Mouse (Mus musculus) stomach, postnatal 0 days (tissue): ENCODE data around the gene Cox5a. TPM values are rescaled to one million over a fixed set of nuclear protein-coding genes. Genes with fewer than 3 reads are reported as not detected.

Experiments used
- ATAC-seq: fragments of 200-750 bp; cut with Nextera tagmentation; 2 replicates; pipeline ENCODE4 v1.8.0; 2017; ENCODE audit not compliant: low FRiP score, low TSS enrichment
- DNase-seq: peaks from one replicate; pipeline ENCODE4 v3.0.0-alpha.2; 2016; ENCODE audit warnings: low spot score
- H3K27ac ChIP-seq: fragments of 300-500 bp; sonication (generic); replicated peaks from 2 replicates; pipeline ENCODE4 v1.5.1; 2014; ENCODE audit warnings: mild to moderate bottlenecking, control low read depth
- H3K27me3 ChIP-seq: fragments of 300-500 bp; sonication (generic); 2 replicates; pipeline ENCODE4 v1.6.1; 2014; ENCODE audit warnings: low read length; ENCODE audit not compliant: control insufficient read depth, insufficient read depth
- H3K36me3 ChIP-seq: fragments of 300-500 bp; sonication (generic); 2 replicates; pipeline ENCODE4 v1.6.1; 2014; ENCODE audit warnings: low read length, mixed read lengths; ENCODE audit not compliant: control insufficient read depth, insufficient read depth
- H3K4me1 ChIP-seq: fragments of 300-500 bp; sonication (generic); replicated peaks from 2 replicates; pipeline ENCODE4 v1.6.1; 2014; ENCODE audit warnings: antibody characterized with exemption; ENCODE audit not compliant: control insufficient read depth, insufficient read depth
- H3K4me2 ChIP-seq: fragments of 300-500 bp; sonication (generic); replicated peaks from 2 replicates; pipeline ENCODE4 v1.6.1; 2014; ENCODE audit warnings: low read depth, mild to moderate bottlenecking, control low read depth, moderate library complexity
- H3K4me3 ChIP-seq: fragments of 300-500 bp; sonication (generic); 2 replicates; pipeline ENCODE4 v1.5.1; 2014; ENCODE audit warnings: low read depth, low read length, control low read depth
- H3K9ac ChIP-seq: fragments of 300-500 bp; sonication (generic); 2 replicates; pipeline ENCODE4 v1.6.1; 2014; ENCODE audit warnings: mild to moderate bottlenecking, low read length, control low read depth, mixed read lengths
- H3K9me3 ChIP-seq: fragments of 300-500 bp; sonication (generic); 2 replicates; pipeline ENCODE4 v1.6.1; 2016; ENCODE audit warnings: low read length; ENCODE audit not compliant: control insufficient read depth
- CTCF ChIP-seq: IDR thresholded peaks from 2 replicates; pipeline ENCODE4 v1.5.1; 2016; ENCODE audit warnings: antibody characterized with exemption, low read depth, mild to moderate bottlenecking, moderate library complexity
- EP300 ChIP-seq: optimal IDR thresholded peaks from 2 replicates; pipeline ENCODE3; 2016; ENCODE audit warnings: antibody characterized with exemption
- WGBS: fragments of 180-500 bp; shearing (Covaris S2); extraction: QIAGEN DNeasy Blood & Tissue Kit; methylation state at CpG from one replicate; pipeline ENCODE4 v1.1.7; 2014; 5-methylcytosine and 5-hydroxymethylcytosine counted together
- polyA plus RNA-seq: library from polyadenylated mRNA; unstranded; fragments of >200 nt; fragmentation: Nextera tagmentation; extraction: Ambion mirVana; gene quantifications from 2 replicates; pipeline ENCODE4 v1.2.1, GENCODE M21; 2015

Cox5a gene
- polyA plus RNA-seq, 1 experiment from 2014 or later: 1,062 TPM

- Histone ChIP-seq H3K4me2 (peak overlapping the region; percentile 69), H3K36me3 (no peaks in the 10 kb centered on the region), H3K27me3 (no peaks in the 10 kb centered on the region), H3K4me1 (peaks cover 17% of the 10 kb centered on the region), H3K9ac (peak overlapping the region; percentile 23; the same call in 1 of the 2 replicates), H3K27ac (peak overlapping the region; percentile 35; the same call in 1 of the 2 replicates), H3K4me3 (peak overlapping the region; percentile 63), H3K9me3 (no peaks in the 10 kb centered on the region)
- TF ChIP-seq CTCF: no peak
- no peak for TF ChIP-seq EP300
- WGBS: 29% methylated on average over 7 of the region's 7 CpGs
- no peak for ATAC-seq
- no peak for DNase-seq
Measured at GRCm38 (mm10) chr9:57560263-57560662, 39.2 kb downstream of the Cox5a start.

GRCm38 (mm10) chr9:57560861-57561710 is 40.0 kb downstream of the Cox5a start, which contains the start of gene Scamp2:
TSS of gene Scamp2 (plus strand) at chr9:57560943.
- H3K27me3 ChIP-seq: no peaks in the 10 kb centered on the region
- H3K4me2 ChIP-seq: peak within 1 kb of the TSS; percentile 69
- ATAC-seq (peak; percentile 96), DNase-seq (peak; percentile 95)
- H3K27ac ChIP-seq: peak within 1 kb of the TSS; percentile 91
- under 1% methylated on average over 37 of the region's 37 CpGs for WGBS
- H3K4me3 ChIP-seq: peak within 1 kb of the TSS; percentile 63
- no peaks in the 10 kb centered on the region for H3K9me3 ChIP-seq
- H3K36me3 ChIP-seq: no peaks in the 10 kb centered on the region
- peak within 1 kb of the TSS; percentile 77 for H3K9ac ChIP-seq
- H3K4me1 ChIP-seq: peaks cover 17% of the 10 kb centered on the region
- TF ChIP-seq CTCF (peak; percentile 53), EP300 (peak; percentile 43)

GRCm38 (mm10) chr9:57561711-57562099 is 40.6 kb downstream of the Cox5a start:
- H3K27ac ChIP-seq: peak overlapping the region; percentile 91
- no peak for ATAC-seq
- peaks cover 17% of the 10 kb centered on the region for H3K4me1 ChIP-seq
- no peaks in the 10 kb centered on the region for H3K36me3 ChIP-seq
- H3K4me2 ChIP-seq: peak overlapping the region; percentile 69
- H3K9me3 ChIP-seq: no peaks in the 10 kb centered on the region
- H3K4me3 ChIP-seq: peak overlapping the region; percentile 63
- peak overlapping the region; percentile 77 for H3K9ac ChIP-seq
- H3K27me3 ChIP-seq: no peaks in the 10 kb centered on the region
- TF ChIP-seq CTCF (no peak), EP300 (no peak)
- WGBS: 59% methylated on average over 13 of the region's 13 CpGs
- no peak for DNase-seq

DNA sequence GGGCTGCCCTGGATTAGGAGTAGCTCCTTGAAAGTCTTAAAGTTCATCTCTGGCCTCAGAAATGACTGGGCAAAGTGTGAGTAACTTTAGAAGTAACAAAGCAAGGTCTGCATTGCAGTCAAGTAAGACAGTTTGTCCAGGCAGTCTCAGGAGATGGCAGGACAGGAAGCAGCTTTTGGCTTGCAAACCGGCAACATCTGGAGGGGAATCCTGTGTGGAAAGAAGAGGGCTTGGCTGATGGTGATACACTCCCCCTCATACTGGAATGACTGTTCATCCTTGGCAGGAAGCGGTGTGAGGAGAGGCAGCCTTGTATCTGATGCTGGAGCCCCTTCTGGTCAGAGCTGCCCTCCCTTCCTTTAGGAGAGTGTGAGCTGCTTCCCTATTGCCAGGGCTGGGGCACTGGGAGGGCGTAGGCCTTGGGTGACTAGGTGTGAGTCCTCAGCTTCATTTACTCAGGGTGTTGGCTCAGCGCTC is 41.9 kb downstream of the Cox5a start:
- H3K27ac ChIP-seq: peak overlapping the region; percentile 91
- no peaks in the 10 kb centered on the region for H3K27me3 ChIP-seq
- H3K9ac ChIP-seq: peak overlapping the region; percentile 43
- ATAC-seq (peak; percentile 88), DNase-seq (peak; percentile 85)
- H3K9me3 ChIP-seq: no peaks in the 10 kb centered on the region
- H3K36me3 ChIP-seq: no peaks in the 10 kb centered on the region
- TF ChIP-seq EP300 (no peak), CTCF (no peak)
- peak overlapping the region; percentile 69 for H3K4me2 ChIP-seq
- WGBS: 26% methylated on average over 4 of the region's 4 CpGs
- peaks cover 17% of the 10 kb centered on the region for H3K4me1 ChIP-seq
- H3K4me3 ChIP-seq: no peak overlapping the region; the same call in 1 of the 2 replicates

DNA sequence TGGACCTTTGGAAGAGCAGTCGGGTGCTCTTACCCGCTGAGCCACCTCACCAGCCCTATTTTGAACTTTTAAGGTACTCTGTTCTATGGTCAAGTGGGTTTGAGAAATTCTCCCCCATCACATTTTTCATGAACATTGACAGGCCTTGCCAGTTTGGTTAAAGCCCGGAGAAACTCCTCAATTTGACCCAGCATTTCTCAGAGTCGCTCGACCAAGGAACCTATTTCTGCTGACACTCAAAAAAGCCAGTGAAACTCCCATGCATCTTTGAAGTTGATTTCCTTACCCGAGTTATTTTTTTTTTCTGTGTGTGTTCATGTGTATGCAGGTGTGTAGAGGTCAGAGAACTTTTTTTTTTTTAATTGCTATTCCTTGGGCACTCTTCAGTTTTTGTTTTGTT is 43.5 kb downstream of the Cox5a start:
- no peak for ATAC-seq
- 81% methylated on average over 6 of the region's 6 CpGs for WGBS

More for the DNA sequence above, 43.5 kb downstream of the Cox5a start:
- no peak overlapping the region for H3K9ac ChIP-seq
- no peaks in the 10 kb centered on the region for H3K9me3 ChIP-seq
- no peak overlapping the region for H3K4me3 ChIP-seq
- no peak overlapping the region for H3K4me2 ChIP-seq
- TF ChIP-seq CTCF (no peak), EP300 (no peak)
- no peaks in the 10 kb centered on the region for H3K27me3 ChIP-seq
- no peak overlapping the region for H3K27ac ChIP-seq
- H3K4me1 ChIP-seq: peaks cover 17% of the 10 kb centered on the region
- peaks cover 7% of the 10 kb centered on the region; the same call in 1 of the 2 replicates for H3K36me3 ChIP-seq
- no peak for DNase-seq
